ENCODE assay signal across 9 mouse cellular contexts in genomic region chr2:178098021-178098420, GRCm38 (mm10). TPM values are rescaled to one million over a fixed set of nuclear protein-coding genes. Genes with fewer than 3 reads are reported as not detected.
DNase-seq lines count a peak whose midpoint lies in the region; ATAC-seq and TF ChIP-seq lines count a peak whose summit lies in the region.
"Had no signal": no experiment of that assay in that cellular context is flagged by ENCODE, and none has a peak within 500 bp of the region (broad histone marks: within the 10 kb centered on the region; RNA-seq: fewer than 3 reads in every experiment).

No protein-coding gene starts in this region.

- DNase-seq in neural tube, embryonic 10.5 days (ENCODE audit: extremely low spot score, low spot score), result peak; percentile 67
- peak; percentile 23 for DNase-seq in T-cell, adult 2 months (ENCODE audit: low spot score)
- peak; percentile 77 to 87 for DNase-seq in cerebellum, postnatal 36 days
- DNase-seq in kidney, adult 9 months, result peak; percentile 49
- peak in 2 of 3 experiments; percentile 2 for DNase-seq in liver, embryonic 14.5 days (ENCODE audit: low read depth in 3 of 3, low spot score in 3 of 3)
- peak; percentile 59 for DNase-seq in right cerebral cortex, postnatal 25 days

- no peaks in the 10 kb centered on the region for H3K27me3 ChIP-seq in neural tube, embryonic 15.5 days (replicated peaks)
- no peaks in the 10 kb centered on the region for H3K27me3 ChIP-seq in liver, embryonic 14.5 days (ENCODE audit: control insufficient read depth, insufficient read depth, low read length)
- H3K27me3 ChIP-seq: neural tube, embryonic 12.5 days had no signal

- H3K4me1 ChIP-seq in neural tube, embryonic 15.5 days, result no peaks in the 10 kb centered on the region
- no peaks in the 10 kb centered on the region for H3K4me1 ChIP-seq in liver, embryonic 14.5 days (replicated peaks; ENCODE audit: control insufficient read depth in 2 of 2, insufficient read depth in 2 of 2, low read length in 1 of 2)
- H3K4me1 ChIP-seq: heart, embryonic 15.5 days; neural tube, embryonic 12.5 days had no signal

- ATAC-seq in neural tube, embryonic 15.5 days (ENCODE audit: low FRiP score), result no peak
- no peak for ATAC-seq in liver, embryonic 14.5 days (ENCODE audit: insufficient read depth)

- TF ChIP-seq CTCF in liver, embryonic 14.5 days (IDR thresholded peaks at IDR 0.05; ENCODE audit: low read depth), result peak; percentile 64

- H3K4me2 ChIP-seq in neural tube, embryonic 15.5 days, result no peak overlapping the region
- H3K4me2 ChIP-seq in liver, embryonic 14.5 days (ENCODE audit: low read depth), result no peak overlapping the region
- H3K4me2 ChIP-seq: heart, embryonic 15.5 days; neural tube, embryonic 12.5 days had no signal

- no peak overlapping the region for H3K27ac ChIP-seq in neural tube, embryonic 15.5 days (replicated peaks)
- no peak overlapping the region for H3K27ac ChIP-seq in liver, embryonic 14.5 days
- H3K27ac ChIP-seq: heart, embryonic 15.5 days; neural tube, embryonic 12.5 days had no signal

- H3K4me3 ChIP-seq in neural tube, embryonic 15.5 days (replicated peaks), result no peak overlapping the region
- no peak overlapping the region for H3K4me3 ChIP-seq in liver, embryonic 14.5 days (ENCODE audit: insufficient read depth in 1 of 2, low read depth in 2 of 2, low read length in 2 of 2)
- H3K4me3 ChIP-seq: heart, embryonic 15.5 days; neural tube, embryonic 12.5 days had no signal

- no peaks in the 10 kb centered on the region for H3K36me3 ChIP-seq in neural tube, embryonic 15.5 days
- H3K36me3 ChIP-seq in liver, embryonic 14.5 days (replicated peaks; ENCODE audit: control insufficient read depth, insufficient read depth, low read depth), result no peaks in the 10 kb centered on the region
- H3K36me3 ChIP-seq: heart, embryonic 15.5 days; neural tube, embryonic 12.5 days had no signal

- no peak overlapping the region for H3K9ac ChIP-seq in neural tube, embryonic 15.5 days (replicated peaks)
- H3K9ac ChIP-seq in liver, embryonic 14.5 days (replicated peaks), result no peak overlapping the region
- H3K9ac ChIP-seq: heart, embryonic 15.5 days; neural tube, embryonic 12.5 days had no signal

- no peak for TF ChIP-seq EP300 in liver, embryonic 14.5 days (IDR thresholded peaks at IDR 0.05; ENCODE audit: low read depth)

- WGBS in neural tube, embryonic 15.5 days, result 8% methylated on average over 2 of the region's 2 CpGs
- 6% methylated on average over 2 of the region's 2 CpGs for WGBS in liver, embryonic 14.5 days (ENCODE audit: insufficient replicate concordance)

- H3K9me3 ChIP-seq in neural tube, embryonic 15.5 days (replicated peaks), result no peaks in the 10 kb centered on the region
- H3K9me3 ChIP-seq in liver, embryonic 14.5 days (ENCODE audit: control insufficient read depth, low read length), result no peaks in the 10 kb centered on the region
- H3K9me3 ChIP-seq: heart, embryonic 15.5 days; neural tube, embryonic 12.5 days had no signal

RNA-seq across cellular contexts. Expression of gene Zfp931, which starts 19.7 kb away (rescaled TPM):
- polyA plus RNA-seq in neural tube, embryonic 15.5 days (2015; fragmentation: Nextera tagmentation; extraction: Ambion mirVana), result 17.0 and 18.4 TPM in 2 replicates
- polyA plus RNA-seq in liver, embryonic 14.5 days (2012; rRNA removed), result 1.3 and 2.1 TPM in 2 replicates
- 4.2 and 4.8 TPM in 2 replicates for polyA plus RNA-seq in liver, embryonic 14.5 days (2014; fragmentation: Nextera tagmentation; extraction: Ambion mirVana)

RNA-seq across cellular contexts. Expression of gene Phactr3, which starts 20.8 kb away (rescaled TPM):
- polyA plus RNA-seq in neural tube, embryonic 15.5 days (2015; fragmentation: Nextera tagmentation; extraction: Ambion mirVana), result 47.1 and 57.2 TPM in 2 replicates
- 0.02 and 0.09 TPM in 2 replicates for polyA plus RNA-seq in liver, embryonic 14.5 days (2012; rRNA removed)
- 0.13 TPM in 1 of 2 replicates, not detected in the other for polyA plus RNA-seq in liver, embryonic 14.5 days (2014; fragmentation: Nextera tagmentation; extraction: Ambion mirVana)

Comparison
In these comparisons a context has a peak if more than half of its experiments do, and no peak if none do; other contexts are left out.
1. DNase-seq: peak in every context shown above with its lines; median percentile 82 in cerebellum, postnatal 36 days; 67 in neural tube, embryonic 10.5 days; 59 in right cerebral cortex, postnatal 25 days; 49 in kidney, adult 9 months; 23 in T-cell, adult 2 months; 2 in liver, embryonic 14.5 days.
2. RNA of gene Phactr3, which starts 20.8 kb away (polyA plus RNA-seq): 47.1 to 57.2 TPM in neural tube, embryonic 15.5 days; 0.02 to 0.13 TPM in liver, embryonic 14.5 days; every median in the first group is over 10 times any median in the second.